Mouse (Mus musculus) effector memory CD4-positive, alpha-beta T cell, adult 7 months (primary cell): Measurements from ENCODE around the gene Stoml2. TPM values are rescaled to one million over a fixed set of nuclear protein-coding genes. Genes with fewer than 3 reads are reported as not detected.

Experiments
- polyA plus RNA-seq: library from polyadenylated mRNA; unstranded; fragments of 100-300 nt; shearing (Covaris generic); gene quantifications from one replicate; pipeline ENCODE4 v1.2.1, GENCODE M21; 2017

The Stoml2 gene
- polyA plus RNA-seq = 80.4 TPM

GRCm38 (mm10) chr4:43031237-43031995, at the start of gene Stoml2:
Stoml2 (minus strand) TSS chr4:43031710.

DNA sequence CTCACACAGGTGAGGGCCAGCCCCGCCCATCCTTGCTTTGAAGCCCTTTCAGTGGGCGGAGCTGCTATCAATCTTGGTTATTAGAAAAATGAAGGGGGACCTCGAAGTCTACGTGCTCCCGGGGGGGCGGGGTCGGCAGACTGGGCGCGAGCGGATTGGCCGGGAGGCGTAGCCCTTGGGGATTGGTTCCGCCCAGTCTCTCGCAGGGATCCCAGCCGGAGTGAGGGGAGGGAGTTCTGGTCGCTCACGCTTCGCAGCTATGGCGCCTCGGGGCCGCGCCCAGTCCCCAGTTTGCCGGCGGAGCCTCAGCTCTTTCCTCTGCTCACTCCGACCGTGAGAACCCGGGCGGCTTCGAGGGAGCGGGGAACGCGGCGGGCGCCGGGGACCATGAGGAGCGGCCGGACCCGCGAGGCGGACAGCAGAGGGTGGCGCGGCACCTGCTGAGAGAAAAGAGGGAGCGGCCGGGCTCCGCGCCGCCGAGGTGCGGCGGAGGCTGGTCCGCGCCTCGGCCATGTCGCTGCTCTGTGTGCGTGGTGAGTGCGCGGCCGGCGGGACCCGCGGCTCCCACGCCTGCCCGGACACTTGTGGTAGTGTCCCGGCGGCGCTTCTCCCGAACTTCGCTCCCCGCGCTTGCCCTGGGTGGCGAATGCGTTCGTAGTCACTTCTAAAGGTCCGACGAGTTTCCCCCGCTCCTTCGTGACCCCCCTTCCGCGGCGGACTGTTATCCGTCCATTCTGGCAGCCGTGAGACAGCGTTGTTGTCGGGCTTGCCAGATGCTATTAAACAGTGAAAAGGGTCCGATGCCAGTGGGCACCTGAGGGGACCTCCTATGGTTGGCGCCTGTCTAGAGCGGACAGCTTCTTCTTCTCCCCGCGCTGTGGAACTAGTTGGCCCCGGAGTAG, 27.5 kb upstream of the Stoml2 start, which contains the start of gene Unc13b:
TSS of gene Unc13b (plus strand) at position 201 of the 902 bp plus-strand sequence.

DNA sequence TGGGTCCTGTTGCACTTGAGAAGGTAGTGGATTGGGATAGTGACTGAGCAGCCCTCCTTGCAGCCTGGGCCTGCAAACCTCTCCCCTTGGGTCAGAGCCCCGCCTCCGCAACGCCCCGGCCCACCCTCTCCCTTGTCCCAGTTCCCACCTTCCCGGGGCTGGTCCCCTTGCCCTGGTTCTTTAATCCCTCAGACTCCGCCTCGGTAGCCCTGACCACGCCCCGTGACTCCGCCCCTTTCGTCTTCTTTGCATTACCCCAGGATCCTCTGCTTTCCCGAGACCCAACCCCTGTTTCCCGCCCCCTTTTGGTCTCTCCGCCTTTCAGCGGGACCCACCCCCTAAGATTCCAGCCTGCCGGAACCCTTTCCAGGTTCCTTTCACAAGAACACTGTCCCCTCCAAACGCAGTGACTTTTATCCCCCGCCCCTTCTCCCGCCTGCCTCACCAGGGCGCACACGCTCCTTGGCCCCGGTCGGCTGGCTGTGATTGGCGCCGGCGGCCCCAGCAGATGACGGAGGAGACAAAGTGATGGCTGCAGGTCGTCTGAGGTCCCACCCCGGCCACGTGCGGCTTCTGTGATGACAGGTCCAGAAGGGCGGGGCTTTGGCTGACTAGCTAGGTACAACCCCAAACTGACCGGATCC, 14.3 kb upstream of the Stoml2 start, which contains the start of gene Fam214b:
TSS of gene Fam214b (minus strand) at position 562 of the 644 bp plus-strand sequence.

GRCm38 (mm10) chr4:43025084-43025960, 6.2 kb downstream of the Stoml2 start, which contains the start of gene Pigo:
Pigo (minus strand) TSS chr4:43025819.

GRCm38 (mm10) chr4:43010161-43011038, 21.1 kb downstream of the Stoml2 start, which contains the start of gene Fancg:
Fancg (minus strand) TSS chr4:43010506.

GRCm38 (mm10) chr4:43000141-43000986, 31.1 kb downstream of the Stoml2 start, which contains the start of gene Vcp:
Vcp (minus strand) TSS chr4:43000507.

Other genes with a start within 250 kb of the Stoml2 start
- gene Fam205a1, start 177.8 kb downstream of the Stoml2 start, polyA plus RNA-seq = not detected
- 0.15 TPM for gene Gm12394, start 174.9 kb downstream of the Stoml2 start, polyA plus RNA-seq
- gene Fam205c, start 157.5 kb downstream of the Stoml2 start, polyA plus RNA-seq = not detected
- gene Phf24, start 115.0 kb downstream of the Stoml2 start, polyA plus RNA-seq = 0.51 TPM
- gene Dnajb5, start 81.9 kb downstream of the Stoml2 start, polyA plus RNA-seq = 17.1 TPM
- gene 1700022I11Rik, start 62.1 kb downstream of the Stoml2 start, polyA plus RNA-seq = not detected
- gene Vcp, start 31.2 kb downstream of the Stoml2 start, polyA plus RNA-seq = 260 TPM
- 19.1 TPM for gene Fancg, start 21.2 kb downstream of the Stoml2 start, polyA plus RNA-seq
- 38.8 TPM for gene Pigo, start 5.9 kb downstream of the Stoml2 start, polyA plus RNA-seq
- gene Fam214b, start 14.5 kb upstream of the Stoml2 start, polyA plus RNA-seq = 9.8 TPM
- 4.5 TPM for gene Unc13b, start 27.2 kb upstream of the Stoml2 start, polyA plus RNA-seq
- 0.16 TPM for gene Atp8b5, start 235.4 kb upstream of the Stoml2 start, polyA plus RNA-seq